Mouse (Mus musculus): ENCODE data around the gene C8b.

Gene C8b

DNA sequence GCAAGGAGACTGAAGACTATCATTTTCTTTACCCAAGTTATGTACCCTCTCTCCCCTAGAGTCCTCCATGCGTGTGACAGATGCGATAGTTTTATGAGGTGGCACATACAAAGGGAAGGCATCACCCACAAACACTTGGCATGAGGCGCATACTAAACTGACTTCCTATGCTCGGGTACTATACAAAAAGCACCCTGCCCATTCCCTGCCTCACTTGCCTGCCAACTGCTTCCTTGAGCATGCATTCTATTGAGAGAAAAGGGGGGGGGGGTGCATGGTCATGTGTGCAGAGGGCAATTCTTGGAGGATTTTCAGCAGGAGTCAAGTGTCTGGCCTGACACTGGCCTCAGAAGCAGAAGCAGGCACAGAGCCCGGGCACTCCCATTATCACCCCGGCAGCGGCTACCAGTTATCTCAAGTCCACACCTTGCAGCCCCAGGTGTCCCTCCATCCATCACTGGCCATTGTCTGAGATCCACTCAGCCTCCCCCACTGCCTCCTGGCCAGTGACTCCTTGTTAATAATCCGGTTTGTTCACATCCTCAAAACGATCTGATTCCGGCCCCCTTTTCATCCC, 44.7 kb downstream of the C8b start:
- DNase-seq (ENCODE audit: low read depth, low spot score): no peak

DNA sequence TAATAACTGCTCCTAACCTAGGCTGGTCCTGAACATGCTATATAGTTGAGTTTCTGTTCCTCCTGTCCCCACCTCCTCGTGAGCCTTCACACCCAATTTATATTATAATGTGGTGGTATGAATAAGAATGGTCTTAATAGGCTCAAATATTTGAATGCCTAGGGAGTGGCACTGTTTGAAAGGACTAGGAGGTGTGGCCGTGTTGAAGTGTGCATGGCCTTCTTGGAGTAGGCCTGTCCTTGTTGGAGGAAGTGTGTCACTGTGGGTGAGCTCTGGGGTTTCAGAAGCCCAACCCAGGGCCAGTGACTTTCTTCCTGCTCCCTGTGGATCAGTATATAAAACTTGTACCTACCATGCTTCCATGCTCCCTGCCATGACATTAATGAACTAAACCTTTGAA, 47.5 kb downstream of the C8b start:
- DNase-seq (ENCODE audit: low read depth, low spot score): no peak

DNA sequence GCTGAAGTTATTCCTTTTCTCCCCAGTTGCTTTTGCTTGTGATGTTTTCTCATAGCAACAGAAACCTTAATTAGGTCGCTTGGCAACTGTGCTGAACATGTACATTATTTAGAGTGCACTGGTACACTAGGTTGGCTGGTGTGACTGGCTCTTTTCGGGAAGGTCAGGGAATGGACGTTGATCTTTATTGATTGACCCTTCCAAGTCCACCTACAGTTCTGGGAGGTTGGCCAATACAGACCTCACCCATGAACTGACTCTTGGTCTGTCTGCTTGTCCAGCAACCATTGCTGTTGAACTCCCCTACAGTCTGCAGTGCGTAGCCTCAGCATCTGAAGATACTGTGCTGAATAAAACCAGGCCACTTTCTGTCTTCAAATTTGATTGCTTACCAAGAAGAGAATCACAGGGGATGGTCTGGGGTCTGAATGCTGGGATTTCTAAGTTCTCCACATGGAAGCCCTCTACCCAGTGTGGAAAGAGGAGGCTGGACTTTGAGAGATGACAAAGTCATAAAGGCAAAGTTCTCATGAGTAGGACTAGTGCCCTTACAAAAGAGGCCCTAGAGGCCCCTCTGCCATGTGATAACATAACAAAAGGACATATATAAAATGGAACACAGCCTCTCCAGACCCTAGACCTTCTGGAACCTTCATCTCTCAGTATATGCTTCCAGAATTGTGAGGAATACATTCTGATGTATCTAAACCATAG, 50.6 kb downstream of the C8b start:
- no peak for DNase-seq (ENCODE audit: low read depth, low spot score)

DNA sequence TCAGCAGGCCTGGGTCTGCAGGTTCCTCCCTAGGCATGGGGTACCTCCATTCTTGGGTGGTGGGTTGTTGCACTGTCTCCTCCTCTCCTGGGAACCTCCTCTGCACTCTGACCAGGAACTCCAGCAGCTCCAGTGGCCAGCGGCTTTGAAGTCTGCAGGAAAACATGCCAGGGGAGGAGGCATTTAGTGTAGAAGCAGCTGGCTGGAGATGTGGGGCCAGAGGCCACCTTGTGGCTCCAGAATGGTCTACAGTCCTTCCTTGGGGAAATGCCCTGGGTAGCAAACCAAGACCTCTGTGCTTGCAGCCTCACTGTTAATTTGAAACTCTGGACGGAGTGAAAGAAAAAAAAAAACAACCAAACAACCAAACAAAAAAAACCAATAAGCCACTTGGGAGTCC, 51.4 kb downstream of the C8b start:
- DNase-seq (ENCODE audit: low read depth, low spot score): no peak

DNA sequence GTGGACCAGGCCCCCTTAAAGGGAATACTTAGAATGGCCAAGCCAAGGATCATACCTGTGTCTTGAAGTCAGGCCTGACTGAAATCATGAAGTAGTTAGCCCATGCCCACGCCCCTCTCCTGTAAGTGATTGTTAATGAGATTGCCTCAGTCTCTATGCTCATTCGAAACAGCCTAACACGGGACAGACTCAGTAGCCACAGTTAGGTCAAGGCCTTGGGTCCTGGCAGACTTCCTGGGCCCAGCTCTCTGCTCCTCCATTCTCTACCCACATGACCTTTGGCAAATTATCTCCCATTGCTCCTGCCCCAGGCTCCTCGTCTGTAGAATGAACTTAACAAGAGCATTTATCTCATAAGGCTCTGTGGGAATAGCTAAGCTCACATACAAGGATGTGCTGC, 52.9 kb downstream of the C8b start:
- no peak for DNase-seq (ENCODE audit: low read depth, low spot score)

DNA sequence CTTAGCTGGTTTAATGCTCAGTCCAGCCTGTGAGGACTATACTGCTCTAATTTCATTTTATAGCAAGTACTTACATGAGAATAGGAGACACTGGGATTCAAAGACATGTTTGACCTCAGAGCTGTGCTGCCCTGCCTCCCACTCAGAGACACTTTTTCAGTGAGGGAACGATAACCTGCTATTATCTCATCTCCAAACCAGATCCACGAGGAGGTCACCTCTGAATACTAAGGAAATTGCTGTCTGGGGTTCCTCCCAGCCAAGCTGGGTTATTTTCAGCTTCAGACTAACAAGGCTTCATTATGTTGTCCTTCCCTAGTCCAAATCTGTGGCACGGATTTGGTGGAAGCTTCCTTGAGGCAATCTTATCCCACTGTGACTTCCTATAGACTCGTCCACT, 53.8 kb downstream of the C8b start:
- no peak for DNase-seq (ENCODE audit: low read depth, low spot score)

DNA sequence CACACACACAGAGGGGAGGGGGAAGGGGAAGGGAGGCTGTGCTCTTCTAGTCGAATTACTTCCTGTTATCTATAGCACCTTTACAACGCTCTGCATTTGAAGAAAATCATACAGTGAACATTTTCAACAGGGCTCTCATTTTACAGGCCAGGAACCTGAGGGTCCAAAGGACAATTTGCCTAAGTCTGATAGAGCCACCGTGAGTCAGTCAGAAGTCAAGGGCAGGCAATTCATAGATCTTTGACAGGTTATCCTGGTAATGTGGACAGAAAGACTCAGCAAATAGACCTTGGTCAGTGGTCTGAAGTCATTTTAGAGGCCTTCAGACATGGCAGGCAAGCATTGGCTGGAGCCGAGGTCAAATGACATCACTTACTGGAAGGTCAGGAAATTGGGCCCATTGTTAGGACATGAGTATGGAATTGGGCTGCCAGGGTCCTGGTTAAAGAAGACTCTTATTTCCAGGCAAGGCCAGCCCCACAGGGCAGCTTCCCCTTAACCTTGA, 57.5 kb downstream of the C8b start:
- DNase-seq (ENCODE audit: low read depth, low spot score): no peak

DNA sequence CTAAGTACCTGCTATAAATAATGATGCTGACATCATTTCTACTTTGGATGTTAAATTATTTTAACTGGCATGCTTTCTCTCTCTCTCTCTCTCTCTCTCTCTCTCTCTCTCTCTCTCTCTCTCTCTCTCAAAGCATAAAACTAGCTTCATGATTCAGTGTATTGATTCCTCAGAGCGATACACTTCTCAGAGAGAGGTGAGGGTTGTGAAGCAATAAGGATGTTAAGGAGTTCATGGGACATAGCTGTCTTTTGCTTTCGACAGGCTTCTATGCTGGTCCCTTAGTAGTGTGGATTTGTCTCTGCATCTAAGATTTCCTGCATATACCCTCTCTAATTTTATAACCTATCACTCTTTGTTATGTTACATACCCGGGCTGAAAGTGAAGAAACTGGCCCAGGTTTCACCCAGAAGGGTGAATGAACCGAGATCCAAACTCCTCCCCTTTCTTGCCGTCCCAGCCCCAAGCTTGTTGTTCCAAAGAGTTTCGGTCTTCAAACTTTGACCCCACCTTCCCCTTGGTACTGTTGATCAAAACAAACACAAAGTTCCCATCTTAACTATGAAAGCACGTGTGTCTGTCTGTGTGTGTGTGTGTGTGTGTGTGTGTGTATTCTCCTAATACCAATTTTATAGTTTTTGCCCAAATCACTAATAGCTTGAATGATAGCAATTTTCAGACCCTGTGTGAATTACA, 58.4 kb downstream of the C8b start:
- DNase-seq (ENCODE audit: low read depth, low spot score): no peak

DNA sequence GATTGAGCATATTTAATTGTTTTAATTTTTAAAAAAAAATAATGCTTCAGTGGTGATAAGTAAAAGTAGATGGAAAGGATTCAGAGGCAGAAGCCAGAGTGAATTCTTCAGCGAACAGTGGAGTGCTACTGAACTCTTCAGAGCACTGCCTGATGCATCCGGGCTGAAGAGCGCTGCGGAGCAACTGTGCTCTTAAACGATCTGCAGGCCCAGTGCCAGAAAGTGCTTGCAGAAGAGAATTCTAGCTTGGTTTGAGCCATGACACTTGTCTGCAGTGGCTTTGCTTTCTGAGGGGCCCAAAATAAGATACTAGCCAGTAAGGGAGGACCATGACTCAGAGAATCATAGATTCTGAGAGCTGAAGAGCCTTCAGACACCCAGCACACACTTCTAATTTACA, 62.8 kb downstream of the C8b start:
- DNase-seq (ENCODE audit: low read depth, low spot score): no peak

DNA sequence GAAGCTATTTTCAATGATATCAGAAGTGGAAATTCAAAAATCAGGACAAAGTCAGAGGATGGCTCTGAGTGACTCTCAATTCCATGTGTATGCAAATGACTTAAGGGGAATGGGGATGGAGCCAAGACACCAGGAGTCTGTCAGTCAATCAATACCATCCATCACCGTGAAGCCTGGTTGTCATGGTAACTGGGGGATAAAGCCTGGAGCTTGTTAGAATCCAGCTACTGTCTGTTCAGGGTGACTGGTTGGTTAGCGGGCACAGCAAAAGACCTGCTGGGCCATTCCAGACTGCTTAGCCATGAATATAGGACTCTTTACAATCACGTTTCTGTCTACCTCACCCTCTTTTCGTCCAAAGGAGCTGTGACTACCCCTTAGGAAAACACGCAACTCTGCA, 69.0 kb downstream of the C8b start:
- no peak for DNase-seq (ENCODE audit: low read depth, low spot score)

DNA sequence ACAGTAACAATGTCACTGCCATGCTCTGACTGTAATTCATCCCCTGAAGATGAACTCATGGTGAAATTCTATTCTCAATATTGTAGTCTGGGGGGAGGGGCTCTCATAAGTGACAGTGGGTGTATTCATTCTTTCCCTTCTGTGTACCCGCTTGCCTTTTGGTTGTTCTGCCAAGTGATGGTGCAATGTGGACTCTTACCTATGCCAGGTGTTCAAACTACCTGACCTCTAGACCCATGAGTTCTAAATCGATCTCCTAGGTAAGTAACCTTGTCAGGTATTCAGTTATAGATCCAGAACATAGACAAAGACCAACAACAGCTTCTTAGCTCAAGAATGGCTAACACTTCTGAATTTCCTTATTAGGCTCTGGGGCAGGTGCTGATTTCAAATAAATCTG, 72.2 kb downstream of the C8b start:
- no peak for DNase-seq (ENCODE audit: low read depth, low spot score)

DNA sequence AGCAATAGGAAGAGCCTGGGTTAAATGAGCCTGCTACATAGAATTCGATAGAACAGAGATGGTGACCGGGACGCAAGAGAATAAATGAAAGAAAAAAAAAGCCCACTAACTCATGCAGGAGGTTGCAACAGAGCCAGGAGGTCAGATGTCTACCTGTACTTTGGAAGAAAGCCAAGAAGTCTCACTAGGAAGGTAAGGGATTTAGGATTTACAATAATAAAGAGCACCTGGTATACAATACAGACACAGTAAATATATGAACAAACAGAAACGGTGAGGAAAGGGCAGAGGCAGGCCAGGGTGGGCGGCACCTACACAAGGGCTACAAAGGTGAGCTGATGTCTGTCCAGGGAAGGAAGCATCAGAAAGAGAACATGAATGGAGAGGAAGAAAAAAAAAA, 76.1 kb downstream of the C8b start:
- no peak for DNase-seq (ENCODE audit: low read depth, low spot score)

DNA sequence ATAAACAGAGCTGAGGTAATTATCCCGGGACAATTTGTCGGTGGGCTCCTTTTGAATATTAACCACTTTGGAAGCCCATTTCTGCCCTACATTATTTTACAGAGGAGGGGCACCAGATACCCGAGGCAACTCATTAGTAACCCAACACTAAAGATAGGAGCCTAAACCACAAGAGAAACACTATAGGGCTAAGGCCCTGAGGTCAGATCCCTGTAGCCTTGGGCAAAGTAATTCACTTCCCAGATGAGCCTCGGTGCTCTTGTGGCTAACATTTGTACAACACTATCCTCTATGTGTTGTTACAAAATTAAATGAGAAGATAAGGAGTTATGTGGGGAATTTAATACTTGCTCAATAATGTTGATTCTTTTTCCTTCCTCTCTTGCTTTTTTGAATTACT, 77.4 kb downstream of the C8b start:
- no peak for DNase-seq (ENCODE audit: low read depth, low spot score)
